Mouse (Mus musculus) T-helper 17 cell (primary cell): Measurements from ENCODE around the gene Asmt.

Experiments used
- in situ Hi-C, 2 experiments: fragments of 300-600 bp; cut with MboI, MseI; formaldehyde crosslinking; loops; 1 replicate in 1 of 2; 2 replicates in 1 of 2; pipeline ENCODE4 v1.15.1; 2025; ENCODE audit warnings: high pct_unique_total_duplicates in 2 of 2

The Asmt gene

GRCm38 (mm10) chrX:170672594-170673092 is at the start of gene Asmt:
Gene Asmt, plus strand, starts transcription at chrX:170672644.
- in situ Hi-C loops: loop anchor here (5.0 kb wide), 1 partner anchor 680 kb away; no protein-coding TSS in a partner anchor

- in situ Hi-C loops: loop anchor here (5.0 kb wide), 1 partner anchor 681 kb away; no protein-coding TSS in a partner anchor
Observed at GRCm38 (mm10) chrX:170673233-170673951, 948 bp downstream of the Asmt start.

GRCm38 (mm10) chrX:170674229-170674771 is 1.9 kb downstream of the Asmt start:
- in situ Hi-C loops: loop anchor here (5.0 kb wide), 1 partner anchor 682 kb away; no protein-coding TSS in a partner anchor

GRCm38 (mm10) chrX:170674885-170675876 is 2.7 kb downstream of the Asmt start:
- in situ Hi-C loops: loop anchor here (5.0 kb wide), 1 partner anchor 683 kb away; no protein-coding TSS in a partner anchor

- in situ Hi-C loops: no loop called here
Observed at GRCm38 (mm10) chrX:170675923-170676605, 3.6 kb downstream of the Asmt start.

- in situ Hi-C loops: no loop called here
Observed at GRCm38 (mm10) chrX:170676606-170677239, 4.3 kb downstream of the Asmt start.

- in situ Hi-C loops: no loop called here
Observed at GRCm38 (mm10) chrX:170677266-170677665, 4.8 kb downstream of the Asmt start.

- in situ Hi-C loops: no loop called here
Observed at GRCm38 (mm10) chrX:170677680-170678079, 5.2 kb downstream of the Asmt start.
